Mouse (Mus musculus): ENCODE measurements around the gene Ltb4r2.

The Ltb4r2 gene

DNA sequence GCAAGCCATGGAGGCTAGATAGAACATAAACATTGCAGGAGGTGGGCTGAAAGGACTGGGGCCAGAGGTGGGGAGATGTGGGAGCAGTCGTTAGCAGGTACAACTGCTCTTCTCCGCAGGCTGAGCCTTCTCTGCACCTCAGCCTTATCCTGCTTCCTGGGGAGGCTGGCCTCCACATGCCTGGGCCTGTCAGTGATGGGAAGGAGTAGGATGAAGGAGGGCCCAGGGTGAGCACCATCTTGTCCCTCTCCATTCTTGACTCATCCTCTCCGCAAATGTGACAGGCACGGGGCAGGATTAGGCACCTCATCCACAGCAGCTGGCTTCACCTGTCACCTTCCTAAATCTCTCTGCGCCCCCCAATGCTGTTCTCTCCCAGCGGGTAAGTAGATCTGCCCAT is at the start of gene Ltb4r2:
Gene Ltb4r2 (plus strand): TSS at position 266 of the 400 bp plus-strand sequence.
- in situ Hi-C loops (cut with MboI, MseI), result no loop called here

GRCm38 (mm10) chr14:55711786-55712185 is 49.4 kb upstream of the Ltb4r2 start:
- in situ Hi-C loops (cut with MboI, MseI), result no loop called here

- in situ Hi-C loops (cut with MboI, MseI), result no loop called here
Observed at GRCm38 (mm10) chr14:55713007-55713728, 48.1 kb upstream of the Ltb4r2 start.

DNA sequence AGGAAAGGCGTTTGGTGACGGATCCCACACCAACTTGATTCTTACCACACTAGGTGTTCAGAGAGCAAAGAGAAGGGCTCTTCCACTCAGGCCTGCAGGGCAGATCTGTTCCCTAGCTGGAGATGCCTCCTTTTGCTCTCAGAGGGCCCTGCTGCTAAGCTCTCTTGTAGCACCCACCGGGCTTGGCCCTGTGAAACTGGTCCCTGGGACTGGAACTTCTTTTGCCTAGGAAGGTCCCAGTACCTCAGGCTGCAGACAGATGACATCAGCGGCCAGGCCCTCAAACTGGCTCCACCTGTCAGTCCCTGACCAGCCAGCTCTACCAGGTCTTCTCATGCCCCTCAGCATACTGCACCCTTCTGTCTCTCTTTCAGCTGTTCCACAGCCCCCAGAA is 47.5 kb upstream of the Ltb4r2 start, which contains the start of gene Tgm1:
Gene Tgm1 (minus strand): TSS at position 198 of the 394 bp plus-strand sequence.
- in situ Hi-C loops (cut with MboI, MseI), result no loop called here

DNA sequence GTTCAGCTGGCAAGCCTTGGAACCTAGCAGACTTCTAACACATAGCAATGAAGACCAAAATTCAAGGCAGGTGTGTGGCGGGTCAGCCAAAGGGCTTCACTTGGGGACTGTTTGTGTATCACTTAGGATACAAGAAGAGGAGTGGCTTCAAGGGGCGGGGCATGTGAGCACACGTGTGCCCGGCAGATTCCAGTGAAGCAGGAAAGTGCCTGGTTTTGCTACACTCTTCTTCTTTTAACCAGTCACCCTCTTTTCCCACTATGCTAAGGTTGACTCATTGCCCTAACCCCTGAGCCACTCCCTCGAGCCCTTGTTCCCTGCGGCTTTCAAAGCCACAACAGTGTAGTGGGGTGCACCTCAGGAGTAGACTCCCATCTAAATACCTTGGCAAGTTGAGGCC is 46.3 kb upstream of the Ltb4r2 start:
- in situ Hi-C loops (cut with MboI, MseI), result no loop called here

DNA sequence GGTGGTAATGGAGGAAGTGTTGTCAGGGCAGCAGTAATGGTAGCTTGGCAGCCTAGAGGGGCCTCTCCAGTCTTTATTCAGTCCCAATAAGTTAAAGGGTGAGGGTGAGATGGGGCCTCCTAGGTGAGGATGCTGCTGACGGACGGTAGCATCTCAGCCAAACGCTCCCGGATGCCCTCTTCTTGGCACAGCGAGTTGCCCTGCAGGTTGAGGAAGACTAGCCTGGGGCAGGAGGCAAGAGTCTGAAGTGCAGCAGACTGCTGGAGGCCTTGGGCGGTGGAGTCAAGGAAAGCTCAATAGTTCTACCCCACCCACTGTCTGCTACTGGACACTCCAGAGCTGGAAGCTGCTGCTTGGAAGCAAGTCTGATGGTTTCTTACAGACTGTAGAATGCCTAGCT is 45.0 kb upstream of the Ltb4r2 start:
- in situ Hi-C loops (cut with MboI, MseI), result no loop called here

- in situ Hi-C loops (cut with MboI, MseI), result no loop called here
Observed at GRCm38 (mm10) chr14:55716884-55717283, 44.3 kb upstream of the Ltb4r2 start.

DNA sequence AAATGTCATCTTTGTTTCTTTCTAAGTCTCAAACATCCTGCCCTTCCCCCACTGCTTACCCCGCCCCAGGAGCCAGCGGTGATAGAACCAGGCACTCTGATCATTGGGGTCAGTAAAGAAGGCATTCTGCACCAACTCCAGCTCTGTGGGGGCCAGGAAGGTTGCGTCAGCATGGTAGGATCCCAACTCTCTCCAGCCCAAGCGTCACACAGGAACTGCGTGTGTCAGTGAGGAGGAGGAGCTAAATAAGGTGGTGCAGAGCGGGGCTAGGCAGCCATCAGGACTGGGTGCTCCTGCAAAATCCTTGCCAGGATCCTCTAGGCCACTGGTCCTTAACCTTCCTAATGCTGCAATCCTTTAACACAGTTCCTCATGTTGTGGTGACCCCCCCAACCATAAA is 41.5 kb upstream of the Ltb4r2 start:
- in situ Hi-C loops (cut with MboI, MseI), result loop anchor here in 1 of 2 experiments (5.0 kb wide), 1 partner anchor 82 kb away; the partner anchor contains the start of genes Gm49378 and Ipo4

- in situ Hi-C loops (cut with MboI, MseI), result loop anchor here in 1 of 2 experiments (5.0 kb wide), 1 partner anchor 83 kb away; the partner anchor contains the start of genes Gm49378 and Ipo4
Observed at GRCm38 (mm10) chr14:55720666-55721065, 40.6 kb upstream of the Ltb4r2 start.

DNA sequence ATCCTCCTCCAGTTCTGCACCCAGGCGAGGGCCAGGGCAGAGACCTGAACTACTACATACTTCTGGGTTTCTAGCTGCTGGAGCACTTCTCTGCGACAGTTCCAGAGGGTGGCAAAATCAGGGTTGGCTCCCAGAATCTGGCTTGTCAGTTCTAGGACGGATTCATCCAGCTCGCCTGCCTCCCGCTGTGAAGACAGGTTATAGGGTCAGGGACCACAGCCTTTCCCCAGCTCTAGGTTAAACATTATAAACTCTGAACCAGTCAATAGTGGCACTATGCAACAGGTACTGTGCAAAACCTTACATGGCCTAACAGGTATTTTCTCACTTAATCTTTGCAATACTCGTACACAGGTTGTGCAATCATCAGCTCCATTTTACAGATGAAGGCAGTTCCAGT is 40.2 kb upstream of the Ltb4r2 start:
- in situ Hi-C loops (cut with MboI, MseI), result loop anchor here in 1 of 2 experiments (5.0 kb wide), 1 partner anchor 84 kb away; the partner anchor contains the start of genes Gm49378 and Ipo4

GRCm38 (mm10) chr14:55721700-55722437 is 39.4 kb upstream of the Ltb4r2 start, which contains the start of gene Rabggta:
Gene Rabggta (minus strand): TSS chr14:55722263.
- in situ Hi-C loops (cut with MboI, MseI), result loop anchor here in 1 of 2 experiments (5.0 kb wide), 1 partner anchor 85 kb away; the partner anchor contains the start of genes Gm49378 and Ipo4

DNA sequence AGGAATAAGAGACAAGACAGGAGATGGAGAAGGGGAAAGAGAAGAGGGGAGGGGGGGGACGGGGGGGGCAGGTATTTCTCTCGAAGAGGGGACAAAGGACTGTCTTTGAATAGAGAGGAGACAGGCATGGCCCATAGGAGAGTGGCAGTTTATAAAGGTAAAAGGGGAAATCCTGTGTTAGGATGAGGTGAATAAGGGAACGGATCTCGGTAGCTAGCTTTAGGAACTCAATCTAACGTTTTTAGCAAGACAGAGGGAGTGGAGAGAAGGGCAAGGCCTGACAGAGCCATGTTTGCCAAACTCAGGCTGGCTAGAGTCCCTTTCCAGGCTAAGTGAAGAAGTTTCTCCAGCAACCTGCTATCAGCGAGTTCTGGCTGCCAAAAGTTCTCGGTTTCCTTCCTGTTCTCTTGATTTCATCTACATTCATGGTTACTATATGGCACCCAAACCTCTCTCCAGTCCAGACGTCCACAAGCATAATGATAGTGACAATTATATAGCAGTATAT is 38.7 kb upstream of the Ltb4r2 start:
- in situ Hi-C loops (cut with MboI, MseI), result loop anchor here in 1 of 2 experiments (5.0 kb wide), 1 partner anchor 85 kb away; the partner anchor contains the start of genes Gm49378 and Ipo4

DNA sequence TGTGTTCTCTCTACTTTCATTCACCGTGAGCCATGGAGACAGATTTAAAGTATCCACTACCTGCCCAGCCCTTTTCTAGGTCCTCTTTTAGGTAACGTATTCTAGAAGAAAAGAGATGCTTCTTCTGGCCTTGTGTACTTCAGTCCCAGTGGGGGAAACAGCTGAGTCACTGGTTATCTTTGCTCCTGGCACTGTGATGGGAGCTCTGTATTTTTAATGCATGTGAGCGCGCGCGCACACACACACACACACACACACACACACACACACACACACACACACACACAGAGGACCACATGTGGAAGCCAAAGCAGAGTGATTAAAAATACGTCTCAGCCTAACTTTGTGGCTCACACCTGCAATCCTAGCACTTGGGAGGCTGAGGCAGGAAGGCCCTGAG is 37.8 kb upstream of the Ltb4r2 start:
- in situ Hi-C loops (cut with MboI, MseI), result loop anchor here in 1 of 2 experiments (5.0 kb wide), 1 partner anchor 86 kb away; the partner anchor contains the start of genes Gm49378 and Ipo4

DNA sequence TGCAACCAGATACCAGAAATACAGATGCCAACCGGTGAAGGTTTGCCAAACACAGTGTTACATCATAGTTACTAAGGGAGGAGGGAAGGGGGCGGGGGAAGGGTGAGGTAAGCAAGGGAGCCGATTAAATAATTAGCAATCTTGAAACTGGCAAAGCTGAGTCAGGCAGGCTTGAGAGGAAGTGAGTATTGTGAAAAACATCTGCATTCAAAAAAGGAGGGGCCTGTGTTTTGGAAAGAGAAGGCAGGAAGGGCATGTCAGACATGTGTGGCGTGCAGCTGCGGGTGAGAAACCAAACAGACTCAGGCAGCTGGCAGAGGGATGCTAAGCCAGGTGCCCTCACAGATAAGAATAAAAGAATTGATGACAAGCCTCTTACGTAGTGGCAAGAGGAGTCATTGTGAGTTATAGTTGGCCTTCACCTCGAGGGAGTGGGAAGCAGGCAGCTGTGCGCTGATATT is 36.8 kb upstream of the Ltb4r2 start:
- in situ Hi-C loops (cut with MboI, MseI), result loop anchor here in 1 of 2 experiments (5.0 kb wide), 1 partner anchor 87 kb away; the partner anchor contains the start of genes Gm49378 and Ipo4

DNA sequence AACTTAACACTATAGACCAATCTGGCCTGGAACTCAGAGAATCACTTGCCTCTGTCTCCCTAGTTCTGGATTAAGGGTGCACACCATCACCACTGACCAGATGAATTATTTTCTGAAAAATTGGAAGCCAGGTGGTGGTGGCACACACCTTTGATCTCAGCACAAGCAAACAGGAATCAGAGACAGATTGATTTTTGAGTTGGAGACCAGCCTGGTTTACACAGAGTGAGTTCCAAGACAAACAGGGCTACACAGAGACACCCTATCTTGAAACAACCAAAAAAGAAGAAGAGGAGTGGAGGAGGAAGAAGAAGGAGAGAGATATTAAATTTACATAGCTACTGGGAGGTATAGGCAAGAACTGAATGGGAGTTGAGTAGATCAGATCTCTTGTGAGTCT is 35.0 kb upstream of the Ltb4r2 start:
- in situ Hi-C loops (cut with MboI, MseI), result no loop called here

GRCm38 (mm10) chr14:55727889-55728685 is 33.1 kb upstream of the Ltb4r2 start:
- in situ Hi-C loops (cut with MboI, MseI), result no loop called here

DNA sequence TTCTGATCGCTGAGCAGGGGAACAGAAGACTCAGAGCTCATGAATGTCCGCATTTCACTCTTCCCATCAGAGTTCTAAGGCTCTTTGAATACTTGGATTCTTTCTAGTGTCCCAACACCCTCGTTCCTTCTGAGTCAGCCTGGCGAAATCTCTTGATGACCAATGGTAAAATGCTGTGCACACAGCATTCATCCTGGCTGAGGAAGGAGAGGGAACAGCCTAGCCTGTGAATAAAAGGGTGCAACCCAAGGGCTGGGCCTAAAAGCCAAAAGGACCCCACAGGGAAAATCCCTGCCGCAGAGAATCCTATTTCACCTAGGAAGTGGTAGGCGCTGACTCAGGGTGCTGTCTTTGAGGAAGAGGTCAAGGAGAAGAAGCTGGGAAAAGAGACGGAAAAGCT is 31.1 kb upstream of the Ltb4r2 start:
- in situ Hi-C loops (cut with MboI, MseI), result no loop called here

DNA sequence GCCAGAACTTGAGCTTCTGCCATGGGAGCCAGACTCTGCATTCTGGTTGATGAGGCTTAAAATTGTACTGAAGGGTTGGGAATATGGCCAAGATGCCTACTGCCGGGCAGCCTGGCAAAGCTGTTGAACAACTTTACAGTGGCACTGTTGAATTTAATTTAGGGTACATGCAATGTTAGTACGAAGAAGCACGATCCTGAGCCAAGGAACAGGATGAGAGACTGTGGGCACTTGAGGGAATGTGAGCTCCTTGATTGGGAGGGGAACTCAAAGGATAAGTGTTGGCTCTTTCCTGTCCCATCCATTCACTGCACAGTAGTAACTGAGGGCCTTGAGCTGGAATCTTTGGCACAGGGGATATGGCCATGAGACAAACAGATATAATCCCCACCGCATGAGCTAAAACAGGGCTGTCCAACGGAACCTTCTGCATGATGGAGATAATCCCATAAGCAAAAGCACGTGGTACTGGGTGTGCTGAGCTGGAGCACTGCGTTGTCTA is 30.6 kb upstream of the Ltb4r2 start:
- in situ Hi-C loops (cut with MboI, MseI), result no loop called here

DNA sequence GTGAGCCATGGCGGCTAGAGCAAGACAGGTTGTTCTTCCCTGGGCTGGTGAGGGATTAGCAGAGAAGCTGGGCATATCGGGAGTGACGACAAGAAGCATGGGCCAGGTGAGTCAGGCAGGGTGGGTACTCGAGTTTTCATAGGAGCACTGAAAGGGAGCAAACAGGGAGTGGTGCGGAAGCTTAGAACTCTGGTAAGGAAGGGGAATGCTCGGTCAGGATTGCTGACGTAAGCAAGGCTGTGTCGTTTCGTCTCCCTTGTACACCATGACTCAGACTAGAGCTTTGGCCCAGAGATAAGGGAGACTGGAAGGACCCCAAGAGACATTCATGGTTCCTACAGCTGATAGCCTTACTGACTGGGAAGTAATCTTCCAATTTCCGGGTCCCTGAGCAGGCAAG is 27.3 kb upstream of the Ltb4r2 start:
- in situ Hi-C loops (cut with MboI, MseI), result no loop called here

GRCm38 (mm10) chr14:55734869-55735268 is 26.4 kb upstream of the Ltb4r2 start:
- in situ Hi-C loops (cut with MboI, MseI), result no loop called here

DNA sequence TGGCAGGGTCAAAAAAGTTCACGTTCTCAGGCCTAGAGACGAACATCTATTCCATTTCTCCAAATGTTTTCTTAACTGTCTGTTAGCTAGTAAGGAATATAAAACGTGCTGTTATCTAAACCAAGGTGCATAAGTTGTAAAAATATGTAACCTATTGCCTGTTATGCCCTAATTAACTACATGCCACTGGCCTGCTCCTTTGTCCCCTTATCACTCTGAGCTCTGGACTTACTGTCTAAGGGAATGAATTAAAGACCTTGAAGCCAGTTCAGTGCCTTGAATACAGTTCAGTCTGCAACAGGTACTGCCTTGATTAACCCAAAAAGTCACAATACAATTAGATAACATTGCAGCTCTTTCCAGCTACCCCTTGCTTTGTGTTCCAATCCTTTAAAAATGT is 25.9 kb upstream of the Ltb4r2 start:
- in situ Hi-C loops (cut with MboI, MseI), result no loop called here

Data from T-helper 17 cell (primary cell).